Mouse (Mus musculus) kidney, postnatal 0 days (tissue): Measurements from ENCODE around the gene Tada2a. TPM values are rescaled to one million over a fixed set of nuclear protein-coding genes. Genes with fewer than 3 reads are reported as not detected.

Source experiments
- ATAC-seq: fragments of 200-750 bp; cut with Nextera tagmentation; replicated peaks from 2 replicates; pipeline ENCODE4 v1.8.0; 2017; ENCODE audit warnings: low read depth, moderate number of reproducible peaks, moderate TSS enrichment, moderate library complexity; ENCODE audit not compliant: low FRiP score
- DNase-seq: peaks from one replicate; pipeline ENCODE4 v3.0.0-alpha.2; 2016; ENCODE audit warnings: low spot score
- H3K27ac ChIP-seq: fragments of 300-500 bp; sonication (generic); 2 replicates; pipeline ENCODE4 v1.5.1; 2014; ENCODE audit warnings: mild to moderate bottlenecking
- H3K27me3 ChIP-seq: fragments of 300-500 bp; sonication (generic); 2 replicates; pipeline ENCODE4 v1.6.1; 2014; ENCODE audit warnings: low read length, mixed read lengths; ENCODE audit not compliant: insufficient read depth
- H3K36me3 ChIP-seq: fragments of 300-500 bp; sonication (generic); 2 replicates; pipeline ENCODE4 v1.6.1; 2014; ENCODE audit warnings: low read length, mixed read lengths; ENCODE audit not compliant: insufficient read depth
- H3K4me1 ChIP-seq: fragments of 300-500 bp; sonication (generic); replicated peaks from 2 replicates; pipeline ENCODE4 v1.6.1; 2014; ENCODE audit warnings: antibody characterized with exemption, low read length, mixed read lengths; ENCODE audit not compliant: insufficient read depth
- H3K4me2 ChIP-seq: fragments of 300-500 bp; sonication (generic); 2 replicates; pipeline ENCODE4 v1.6.1; 2014; ENCODE audit warnings: mild to moderate bottlenecking, low read length, moderate library complexity, mixed read lengths
- H3K4me3 ChIP-seq: fragments of 300-500 bp; sonication (generic); replicated peaks from 2 replicates; pipeline ENCODE4 v1.5.1; 2014; ENCODE audit warnings: low read depth, low read length
- H3K9ac ChIP-seq: fragments of 300-500 bp; sonication (generic); 2 replicates; pipeline ENCODE4 v1.6.1; 2014; ENCODE audit warnings: low read depth, low read length
- H3K9me3 ChIP-seq: fragments of 300-500 bp; sonication (generic); replicated peaks from 2 replicates; pipeline ENCODE4 v1.6.1; 2016; ENCODE audit warnings: low read length, inconsistent platforms, mixed read lengths
- CTCF ChIP-seq: IDR thresholded peaks from 2 replicates; pipeline ENCODE4 v1.5.1; 2016; ENCODE audit warnings: antibody characterized with exemption, low read depth, mild to moderate bottlenecking, moderate library complexity
- WGBS: fragments of 180-500 bp; shearing (Covaris S2); extraction: QIAGEN DNeasy Blood & Tissue Kit; methylation state at CpG from one replicate; pipeline ENCODE4 v1.1.7; 2014; 5-methylcytosine and 5-hydroxymethylcytosine counted together
- polyA plus RNA-seq: library from polyadenylated mRNA; unstranded; fragments of >200 nt; fragmentation: Nextera tagmentation; extraction: Ambion mirVana; gene quantifications from 2 replicates; pipeline ENCODE4 v1.2.1, GENCODE M21; 2015

The Tada2a gene
- polyA plus RNA-seq, 1 experiment from 2014 or later, result 23.3 TPM

- DNase-seq (no peak), ATAC-seq (no peak)
- Histone ChIP-seq H3K27me3 (no peaks in the 10 kb centered on the region), H3K9ac (no peak overlapping the region), H3K4me1 (no peaks in the 10 kb centered on the region), H3K27ac (no peak overlapping the region), H3K36me3 (no peaks in the 10 kb centered on the region), H3K4me2 (no peak overlapping the region), H3K9me3 (no peaks in the 10 kb centered on the region), H3K4me3 (no peak overlapping the region)
- no peak for TF ChIP-seq CTCF
- WGBS, result 58% methylated on average over 4 of the region's 4 CpGs
These were observed 35.2 kb upstream of the Tada2a start for GRCm38 (mm10) chr11:84164561-84164960.

- 84% methylated on average over 6 of the region's 6 CpGs for WGBS
- no peak overlapping the region for H3K27ac ChIP-seq
These were observed 34.7 kb upstream of the Tada2a start for GRCm38 (mm10) chr11:84164123-84164522.

GRCm38 (mm10) chr11:84156535-84157262 lies 27.3 kb upstream of the Tada2a start:
- 85% methylated on average over 4 of the region's 4 CpGs for WGBS
- Histone ChIP-seq H3K4me1 (no peaks in the 10 kb centered on the region), H3K36me3 (no peaks in the 10 kb centered on the region), H3K9ac (no peak overlapping the region), H3K4me2 (no peak overlapping the region), H3K27ac (no peak overlapping the region), H3K27me3 (no peaks in the 10 kb centered on the region), H3K9me3 (no peaks in the 10 kb centered on the region), H3K4me3 (no peak overlapping the region)
- TF ChIP-seq CTCF, result no peak
- DNase-seq (no peak), ATAC-seq (no peak)

More at GRCm38 (mm10) chr11:84164123-84164522, 34.7 kb upstream of the Tada2a start:
- Histone ChIP-seq H3K4me3 (no peak overlapping the region), H3K9me3 (no peaks in the 10 kb centered on the region), H3K4me1 (no peaks in the 10 kb centered on the region), H3K4me2 (no peak overlapping the region), H3K9ac (no peak overlapping the region), H3K36me3 (no peaks in the 10 kb centered on the region), H3K27me3 (no peaks in the 10 kb centered on the region)
- ATAC-seq (no peak), DNase-seq (no peak)
- TF ChIP-seq CTCF, result no peak

GRCm38 (mm10) chr11:84150884-84151283 lies 21.5 kb upstream of the Tada2a start:
- no peak for ATAC-seq
- TF ChIP-seq CTCF, result peak; percentile 48
- no peak overlapping the region for H3K9ac ChIP-seq
- H3K36me3 ChIP-seq, result no peaks in the 10 kb centered on the region
- no peak overlapping the region for H3K4me2 ChIP-seq
- H3K27ac ChIP-seq, result no peak overlapping the region
- WGBS, result 71% methylated on average over 2 of the region's 2 CpGs
- H3K27me3 ChIP-seq, result no peaks in the 10 kb centered on the region
- H3K4me1 ChIP-seq, result no peaks in the 10 kb centered on the region
- H3K4me3 ChIP-seq, result no peak overlapping the region
- no peak for DNase-seq
- no peaks in the 10 kb centered on the region for H3K9me3 ChIP-seq

GRCm38 (mm10) chr11:84146081-84146480 lies 16.7 kb upstream of the Tada2a start:
- Histone ChIP-seq H3K4me2 (no peak overlapping the region), H3K4me3 (no peak overlapping the region), H3K9me3 (no peaks in the 10 kb centered on the region), H3K27ac (no peak overlapping the region), H3K27me3 (no peaks in the 10 kb centered on the region), H3K36me3 (no peaks in the 10 kb centered on the region), H3K9ac (no peak overlapping the region), H3K4me1 (no peaks in the 10 kb centered on the region)
- DNase-seq, result no peak
- 70% methylated on average over 3 of the region's 3 CpGs for WGBS
- no peak for ATAC-seq
- no peak for TF ChIP-seq CTCF

- Histone ChIP-seq H3K4me3 (no peak overlapping the region), H3K9ac (no peak overlapping the region), H3K27me3 (no peaks in the 10 kb centered on the region), H3K4me2 (no peak overlapping the region), H3K9me3 (no peaks in the 10 kb centered on the region), H3K4me1 (no peaks in the 10 kb centered on the region), H3K36me3 (no peaks in the 10 kb centered on the region), H3K27ac (no peak overlapping the region)
- DNase-seq, result no peak
- no peak for TF ChIP-seq CTCF
- ATAC-seq, result no peak
- 73% methylated on average over 10 of the region's 10 CpGs for WGBS
These were observed 15.9 kb upstream of the Tada2a start for GRCm38 (mm10) chr11:84145201-84145798.
